Mouse (Mus musculus) adrenal gland, postnatal 10 days (tissue): Measurements from ENCODE around the gene Ddx21. TPM values are rescaled to one million over a fixed set of nuclear protein-coding genes. Genes with fewer than 3 reads are reported as not detected.
A peak's percentile ranks its signal among the peaks of the same experiment; 100 is the strongest.

ENCODE experiments used
- DNase-seq: peaks from one replicate; pipeline ENCODE4 v3.0.0; 2021; ENCODE audit warnings: mixed read lengths
- total RNA-seq, 2 experiments: library from RNA; stranded (reverse); gene quantifications; 2 replicates each; pipeline ENCODE4 v1.2.3; 2021

Ddx21 gene
- total RNA-seq, 2 experiments from 2014 or later: 52.2 to 54.8 TPM

DNA sequence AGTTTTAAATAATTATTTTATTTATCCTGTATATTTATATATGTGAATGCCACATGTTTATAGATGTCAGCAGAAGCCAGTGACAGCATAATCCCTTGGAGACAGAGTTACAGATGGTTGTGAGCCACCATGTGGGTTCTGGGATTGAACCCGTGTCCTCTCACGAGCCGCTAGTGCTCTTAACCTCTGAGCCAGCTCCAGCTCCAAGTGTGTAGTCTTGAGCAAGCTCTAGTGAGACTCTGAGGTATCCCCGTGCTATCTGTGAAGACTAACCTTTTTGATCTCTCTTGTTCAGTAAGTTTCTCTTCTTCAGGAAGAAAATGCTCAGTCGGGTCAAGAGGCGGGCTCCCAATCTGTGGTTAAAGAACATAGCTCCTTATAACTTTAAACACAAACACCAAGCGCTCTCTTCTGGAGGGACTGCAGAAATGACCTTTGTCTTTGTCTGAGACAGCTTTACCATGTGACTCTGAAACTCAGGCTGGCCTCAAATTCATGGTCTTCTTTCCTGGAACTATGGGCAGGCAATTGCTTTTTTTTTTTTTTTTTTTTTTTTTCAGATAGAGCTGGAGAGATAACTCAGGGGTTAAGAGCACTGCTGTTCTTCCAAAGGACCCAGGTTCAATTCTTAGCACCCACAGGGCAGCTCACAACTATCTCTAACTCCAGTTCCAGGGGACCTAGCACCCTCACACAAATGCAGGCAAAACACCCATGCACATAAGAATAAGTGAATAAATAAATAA, 31.8 kb downstream of the Ddx21 start:
- no peak for DNase-seq

DNA sequence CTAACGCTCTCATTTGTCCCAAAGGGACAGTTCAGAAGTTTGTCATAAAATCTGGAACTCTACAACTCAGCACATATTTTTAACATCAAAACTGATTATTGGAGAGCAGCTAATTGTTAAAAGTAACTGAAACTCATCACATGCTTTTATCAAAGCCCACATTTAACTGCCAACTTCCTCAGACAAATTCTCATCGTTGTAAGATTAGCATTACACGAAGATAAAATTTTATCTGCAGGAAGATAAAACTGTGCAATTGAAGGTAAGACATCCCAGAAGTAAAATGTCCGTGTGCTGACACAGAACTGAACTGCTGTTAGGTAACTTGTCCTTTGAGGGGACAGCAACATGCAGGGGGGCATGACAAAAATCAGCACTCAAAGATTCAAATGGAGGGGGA, 33.2 kb downstream of the Ddx21 start:
- DNase-seq: no peak

DNA sequence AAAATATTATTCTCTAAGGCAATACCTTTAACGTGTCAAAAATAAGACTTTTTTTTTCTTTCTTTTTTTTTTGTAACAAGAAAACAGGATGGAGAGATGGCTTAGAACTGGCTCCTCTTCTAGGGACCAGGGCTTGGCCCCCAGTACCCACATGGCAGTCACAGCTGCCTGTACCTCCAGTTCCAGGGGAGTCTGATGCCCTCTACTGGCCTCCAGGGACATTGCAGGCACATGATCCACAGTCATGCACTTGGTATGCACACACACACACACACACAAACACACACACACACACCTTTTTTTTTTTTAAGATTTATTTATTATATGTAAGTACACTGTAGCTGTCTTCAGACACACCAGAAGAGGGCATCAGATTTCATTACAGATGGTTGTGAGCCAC, 44.3 kb downstream of the Ddx21 start:
- no peak for DNase-seq

DNA sequence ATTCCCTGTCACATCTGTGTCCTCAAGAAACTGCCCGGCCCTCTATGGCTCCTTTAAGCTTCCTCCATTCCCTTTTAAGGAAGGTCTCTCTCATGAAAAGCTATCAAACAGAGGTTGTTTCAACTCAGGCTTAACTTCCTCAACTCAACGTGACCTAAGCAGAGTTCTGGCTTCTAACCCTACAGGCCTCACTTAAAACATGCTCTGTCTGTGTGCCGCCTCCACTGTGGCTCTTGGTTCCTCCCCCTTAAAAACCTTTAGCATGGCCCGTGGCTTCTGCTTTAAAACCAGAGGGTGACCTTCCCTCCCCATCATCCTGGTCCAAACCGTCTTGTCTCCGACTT, 45.6 kb downstream of the Ddx21 start:
- DNase-seq: no peak

DNA sequence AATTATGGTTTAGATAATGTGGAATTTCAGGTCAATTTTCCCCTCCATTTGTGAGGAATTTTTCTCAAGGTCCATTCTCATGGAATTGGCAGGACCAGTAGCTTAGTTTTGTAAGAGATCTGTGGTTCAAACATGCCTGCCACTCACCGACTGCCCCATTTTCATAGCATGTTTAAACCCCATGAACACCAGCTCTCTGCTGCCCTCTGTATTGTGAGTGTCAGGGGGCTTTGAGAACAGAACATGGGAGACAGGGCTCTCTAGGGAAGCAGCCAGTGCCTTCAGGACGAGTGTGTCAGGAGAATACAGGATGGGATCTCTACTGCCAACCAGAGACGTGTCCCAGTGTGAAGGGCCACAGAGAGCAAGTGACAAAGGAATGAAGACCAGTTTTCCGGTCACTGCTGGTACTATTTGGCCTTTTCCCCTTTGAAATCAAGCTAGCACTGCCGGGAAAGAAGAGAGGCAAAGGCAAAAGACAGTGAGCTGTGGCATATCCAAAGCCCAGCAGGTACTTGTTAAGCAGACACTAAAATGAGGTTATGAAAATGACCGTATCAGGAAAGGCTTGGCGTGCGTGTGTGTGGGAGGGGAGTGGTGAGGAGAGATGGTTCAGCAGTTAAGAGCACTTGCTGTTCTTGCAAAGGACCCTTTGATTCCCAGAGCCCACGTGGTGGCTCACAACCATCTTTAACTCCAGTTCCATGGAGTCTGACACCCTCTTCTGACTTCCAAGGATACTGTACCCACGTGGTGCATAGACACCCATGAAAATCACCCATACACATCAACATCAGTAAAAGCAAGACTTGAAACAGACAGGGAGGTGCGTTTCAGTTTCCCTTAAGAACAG, 46.1 kb downstream of the Ddx21 start:
- DNase-seq: no peak

DNA sequence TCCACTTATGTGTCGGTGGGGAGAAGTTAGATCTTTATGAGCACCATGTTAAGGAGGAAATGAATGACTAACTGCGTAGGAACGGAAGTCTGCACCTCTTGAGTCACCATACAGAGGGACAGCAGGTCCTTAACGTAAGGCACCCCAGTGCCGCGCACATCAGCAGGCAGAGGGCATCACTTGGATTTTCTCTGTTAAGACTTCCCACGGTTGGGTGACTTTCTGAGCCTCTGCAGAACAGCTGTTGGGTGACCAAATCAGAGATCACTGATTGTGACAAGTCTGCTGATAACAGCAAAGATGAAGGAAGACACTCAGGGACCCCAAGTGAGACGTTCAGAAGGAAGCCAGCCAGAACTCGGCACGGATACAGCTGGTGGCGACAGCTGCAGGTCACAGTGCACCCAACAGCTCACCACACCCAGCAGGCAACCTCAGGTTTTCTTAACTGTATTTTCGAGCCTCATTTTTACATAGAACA, 48.4 kb downstream of the Ddx21 start:
- no peak for DNase-seq

DNA sequence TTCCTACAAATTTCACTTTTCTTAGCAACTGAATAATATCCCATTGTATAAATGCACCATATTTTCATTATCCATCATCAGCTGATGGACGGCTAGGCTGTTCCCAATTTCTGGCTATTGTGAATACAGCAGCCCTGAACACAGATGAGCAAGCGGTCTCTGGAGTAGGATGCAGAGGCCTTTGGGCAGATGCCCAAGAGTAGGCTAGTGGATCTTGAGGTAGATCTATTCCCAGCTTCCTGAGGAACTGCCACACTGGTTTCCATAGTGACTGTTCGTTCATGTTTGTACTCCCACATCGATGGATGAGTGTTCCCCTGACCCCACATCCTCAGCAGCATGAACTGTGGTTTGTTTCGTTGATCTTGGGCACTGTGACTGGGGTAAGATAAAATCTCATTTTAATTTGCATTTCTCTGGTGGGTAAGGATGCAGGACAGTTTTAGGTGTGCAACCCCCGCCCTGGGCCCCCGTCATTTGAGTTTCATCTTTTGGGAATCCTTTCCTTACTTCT, 51.2 kb downstream of the Ddx21 start:
- no peak for DNase-seq

DNA sequence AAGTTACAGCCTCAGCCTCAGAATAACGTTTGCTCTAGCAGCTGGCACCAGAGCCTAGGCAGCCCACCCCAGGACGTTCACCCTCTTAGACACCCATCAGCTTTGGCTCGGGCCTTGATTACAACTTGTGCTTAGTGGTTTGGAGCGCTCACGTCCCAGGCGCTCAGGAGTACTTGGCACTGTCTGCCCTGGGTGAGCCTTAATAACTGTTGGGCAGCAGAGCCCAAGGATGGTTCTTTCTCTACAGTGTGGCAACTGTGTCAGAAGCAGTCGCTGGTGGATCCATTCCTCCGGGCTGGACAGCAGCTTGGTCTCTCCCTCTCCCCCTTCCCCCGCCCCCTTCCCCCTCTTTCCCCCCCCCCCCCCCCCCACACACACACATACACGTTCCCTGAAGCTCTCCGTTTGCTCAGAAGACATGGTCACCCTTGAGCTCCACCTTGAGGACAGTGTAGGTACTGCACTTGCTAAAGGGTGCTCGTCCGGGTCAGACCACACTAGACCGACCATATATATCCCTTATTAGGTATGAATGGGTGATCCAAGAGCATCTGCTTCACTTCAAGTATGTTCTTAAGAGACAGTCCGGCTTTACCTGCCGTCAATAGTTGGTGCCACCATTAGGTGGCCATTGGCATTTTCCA, 52.4 kb downstream of the Ddx21 start:
- peak; percentile 84 for DNase-seq

DNA sequence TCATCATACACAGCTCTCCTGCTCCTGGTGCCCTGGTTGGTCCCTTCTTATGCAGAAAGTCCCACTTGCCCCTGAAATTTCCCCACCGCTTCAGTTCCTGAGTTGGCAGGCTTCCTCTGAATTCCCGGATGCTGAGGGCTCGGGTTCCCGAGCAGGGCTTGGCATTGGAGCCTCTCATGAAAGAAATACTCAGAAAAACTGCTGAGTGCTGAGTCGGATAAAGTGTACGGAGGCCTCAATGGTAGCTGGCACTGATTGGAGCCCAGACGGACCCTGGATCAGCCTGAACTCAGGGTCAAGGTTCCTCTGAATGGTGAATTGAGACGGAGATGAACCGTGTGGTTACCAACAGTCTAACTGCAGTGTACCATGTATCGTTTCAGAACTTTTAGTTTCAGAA, 55.6 kb downstream of the Ddx21 start:
- no peak for DNase-seq

DNA sequence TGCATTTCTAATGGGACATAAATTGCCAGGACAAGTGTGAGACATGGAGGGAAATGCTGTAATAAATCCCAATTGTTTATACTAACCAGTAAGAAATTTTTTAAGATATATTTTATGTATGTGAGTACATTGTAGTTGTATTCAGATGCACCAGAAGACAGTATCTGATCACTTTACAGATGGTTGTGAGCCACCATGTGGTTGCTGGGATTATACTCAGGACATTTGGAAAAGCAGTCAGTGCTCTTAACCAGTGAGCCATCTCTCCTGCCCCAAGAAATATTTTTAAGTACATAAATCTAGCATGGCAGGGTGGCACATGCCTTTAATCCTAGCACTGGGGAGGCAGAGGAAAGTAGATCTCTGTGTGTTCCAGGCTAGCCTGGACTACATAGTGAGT, 56.3 kb downstream of the Ddx21 start:
- no peak for DNase-seq

DNA sequence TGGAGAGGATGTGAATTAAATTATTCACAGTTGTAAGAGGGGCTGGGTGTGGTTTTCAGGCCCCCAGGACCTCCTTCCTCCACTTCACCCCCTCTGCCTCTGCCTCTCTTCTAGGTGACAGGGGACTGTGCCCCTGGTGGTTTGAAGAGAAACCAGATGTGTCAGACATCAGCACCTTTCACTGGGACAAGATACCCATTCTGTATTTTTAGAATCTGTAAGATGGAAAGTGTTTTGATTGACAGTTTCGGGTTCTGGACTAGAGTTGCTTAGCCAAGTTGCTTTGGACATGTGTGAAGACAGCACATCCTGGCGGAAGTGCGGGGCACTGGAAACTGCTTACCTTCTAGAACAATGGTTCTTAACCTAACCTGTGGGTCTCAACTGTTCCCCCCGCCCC, 57.8 kb downstream of the Ddx21 start:
- DNase-seq: no peak

DNA sequence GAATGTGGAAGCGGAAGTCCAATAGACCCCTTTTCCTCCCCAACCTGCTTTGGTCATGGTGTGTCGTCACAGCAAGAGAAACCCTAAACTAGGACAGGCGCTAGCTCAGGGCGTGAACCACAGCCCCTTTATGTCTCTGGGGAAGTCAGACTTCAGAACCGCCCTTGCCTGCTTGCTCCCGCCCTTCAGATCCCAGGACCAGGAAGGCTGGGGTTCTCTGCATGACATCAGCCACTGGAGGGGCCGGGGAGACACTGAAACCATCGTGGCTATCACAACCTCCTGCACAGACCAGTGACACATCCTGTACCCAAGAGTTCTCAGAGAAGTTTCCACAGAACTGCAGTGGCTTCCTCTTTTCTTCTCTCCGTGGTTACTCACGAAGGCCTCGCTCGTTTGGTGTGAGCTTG, 58.7 kb downstream of the Ddx21 start:
- DNase-seq: no peak

DNA sequence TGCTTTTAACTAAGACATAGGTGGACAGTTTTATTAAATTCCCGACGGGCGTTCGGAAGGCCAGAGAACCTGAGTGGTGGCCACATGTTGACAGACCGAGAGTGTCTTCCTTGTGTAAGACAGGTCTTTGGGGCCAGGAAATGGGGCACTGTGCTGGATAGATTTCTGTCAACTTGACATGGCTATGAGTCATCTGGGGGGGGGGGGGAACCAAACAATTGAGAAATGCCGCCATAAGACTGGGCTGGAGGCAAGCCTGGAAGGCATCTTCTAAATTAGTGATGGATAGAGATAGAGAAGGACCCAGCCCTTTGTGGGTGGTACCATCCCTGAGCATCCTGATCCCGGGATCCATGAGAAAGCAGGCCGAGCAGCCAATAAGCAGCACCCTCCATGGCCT, 59.2 kb downstream of the Ddx21 start:
- no peak for DNase-seq

DNA sequence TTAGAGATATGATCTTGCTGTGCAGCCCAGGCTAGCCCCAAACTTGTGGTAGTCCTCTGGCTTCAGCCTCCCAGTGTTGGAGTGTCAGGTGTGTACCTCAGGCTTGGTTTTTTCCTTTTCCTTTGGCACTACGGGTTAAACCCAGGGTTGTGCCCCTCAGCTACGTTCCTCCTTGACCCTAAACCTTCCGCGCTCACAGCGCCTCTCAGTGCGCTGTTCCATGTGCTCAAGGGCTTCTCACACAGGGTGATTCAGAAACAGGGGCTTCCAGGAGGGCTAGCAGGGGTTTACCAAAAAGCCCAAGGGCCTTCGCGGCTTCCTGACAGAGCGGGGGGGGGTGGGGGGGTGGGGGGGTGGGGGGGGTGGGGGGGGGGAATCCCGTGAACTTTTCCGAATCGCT, 59.6 kb downstream of the Ddx21 start:
- no peak for DNase-seq

DNA sequence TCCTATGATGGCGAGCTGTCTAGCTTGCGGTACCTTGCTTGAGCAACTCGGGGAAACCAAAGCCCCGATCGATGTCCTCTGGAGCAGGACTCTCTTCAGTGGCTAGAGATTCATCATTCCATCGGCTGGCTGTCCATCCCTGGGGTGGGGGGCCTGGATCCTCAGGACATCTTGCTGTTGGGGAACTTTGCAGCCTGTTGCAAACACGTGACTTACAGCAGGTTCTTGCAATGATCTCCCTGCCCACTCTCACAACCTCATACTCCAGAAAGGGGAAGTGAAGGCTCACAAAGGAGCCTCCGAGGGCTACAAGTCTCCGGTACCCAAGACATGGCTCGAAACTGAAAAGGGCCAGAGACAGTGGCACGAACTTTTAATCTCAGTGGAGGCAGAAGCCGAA, 60.6 kb downstream of the Ddx21 start:
- no peak for DNase-seq

DNA sequence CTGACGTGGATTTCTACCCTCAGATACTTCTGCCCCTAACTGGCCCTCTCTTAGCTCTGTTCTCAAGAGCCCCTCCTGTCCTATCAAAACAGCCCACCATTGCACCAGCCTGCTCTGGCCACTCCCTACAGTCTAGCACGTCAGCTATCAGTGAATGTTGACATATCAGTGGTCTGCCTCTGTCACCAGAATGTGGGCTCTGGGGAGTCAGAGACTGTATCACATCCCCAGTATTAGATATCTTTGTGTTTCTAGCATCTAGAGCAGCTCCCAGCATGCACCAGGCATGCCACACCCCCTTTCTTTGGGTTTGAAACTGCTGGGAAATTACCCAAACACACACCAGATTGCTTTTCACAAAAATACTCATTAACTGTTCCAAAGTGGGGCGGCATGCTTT, 61.3 kb downstream of the Ddx21 start:
- no peak for DNase-seq

DNA sequence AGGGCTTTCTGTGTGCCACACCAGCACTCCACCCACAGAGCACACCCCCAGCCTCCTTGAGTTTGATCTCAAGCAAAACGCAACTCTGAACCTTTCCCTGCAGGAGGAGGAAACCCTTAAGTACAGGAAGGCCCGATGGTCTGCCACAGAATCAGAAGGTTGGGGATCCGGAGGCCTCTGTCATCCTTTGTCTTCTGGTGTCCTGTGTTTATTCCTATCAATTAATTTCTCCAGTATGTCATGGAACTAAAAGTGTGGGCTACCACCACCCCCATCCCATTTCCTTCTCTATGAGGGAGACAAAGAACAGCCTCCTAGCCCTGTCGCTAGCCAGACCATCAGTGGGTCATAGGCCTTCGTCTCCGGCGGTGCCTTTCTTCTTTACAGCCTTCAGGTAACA, 67.6 kb downstream of the Ddx21 start:
- DNase-seq: no peak

DNA sequence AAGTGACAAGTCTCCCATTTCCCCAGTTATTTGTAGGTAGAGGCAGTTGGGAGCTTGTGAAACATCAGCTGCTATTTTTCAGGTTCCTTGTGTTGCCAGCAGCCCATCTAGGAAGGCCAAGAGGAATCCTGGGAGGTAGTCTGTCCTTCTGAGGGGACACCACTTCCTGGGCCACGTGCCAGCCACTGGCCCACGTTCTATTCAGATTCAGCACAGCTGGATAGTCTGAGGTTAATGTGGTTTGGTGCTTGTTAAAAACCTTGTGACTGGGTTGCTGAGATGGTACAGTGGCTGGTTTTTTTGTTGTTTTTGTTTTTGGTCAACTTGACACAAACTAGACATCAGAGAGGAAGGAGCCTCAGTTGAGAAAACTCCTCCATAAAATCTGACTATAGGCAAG, 69.2 kb downstream of the Ddx21 start:
- DNase-seq: no peak

Other genes starting within 250 kb of the Ddx21 start
- gene Hk1, start 222.4 kb downstream of the Ddx21 start, total RNA-seq: 10 to 100 TPM; 27.3 to 38.4 TPM
- under 1 TPM in 1 of 2 experiments, not detected in 1; 0.30 TPM for gene Hkdc1, start 179.8 kb downstream of the Ddx21 start, total RNA-seq
- under 1 TPM; 0.42 TPM for gene 4930507D05Rik, start 152.8 kb downstream of the Ddx21 start, total RNA-seq
- gene Supv3l1, start 152.5 kb downstream of the Ddx21 start, total RNA-seq: 10 to 100 TPM; 34.5 to 41.8 TPM
- 10 to 100 TPM; 42.9 to 48.3 TPM for gene Vps26a, start 115.5 kb downstream of the Ddx21 start, total RNA-seq
- gene Srgn, start 74.8 kb downstream of the Ddx21 start, total RNA-seq: 10 to 100 TPM; 41.3 to 44.6 TPM
- gene Kif1bp, start 23.8 kb downstream of the Ddx21 start, total RNA-seq: 10 to 100 TPM; 35.0 to 36.9 TPM
- gene Ddx50, start 48.9 kb upstream of the Ddx21 start, total RNA-seq: 100 to 1,000 TPM; 115 to 120 TPM
- gene Stox1, start 123.8 kb upstream of the Ddx21 start, total RNA-seq: 1 to 10 TPM; 1.1 to 1.8 TPM
- gene Ccar1, start 190.0 kb upstream of the Ddx21 start, total RNA-seq: 10 to 100 TPM; 67.4 to 75.2 TPM